In genomic region chr4:104725673-104726072, GRCm38 (mm10) we compare ENCODE assay signal across 12 mouse cellular contexts. TPM values are rescaled to one million over a fixed set of nuclear protein-coding genes. Genes with fewer than 3 reads are reported as not detected.
DNase-seq lines count a peak whose midpoint lies in the region; ATAC-seq lines count a peak whose summit lies in the region.
"Had no signal": no experiment of that assay in that cellular context is flagged by ENCODE, and none has a peak within 500 bp of the region (broad histone marks: within the 10 kb centered on the region; RNA-seq: fewer than 3 reads in every experiment).

No protein-coding gene starts in this region.

- H3K4me2 ChIP-seq in kidney, embryonic 16.5 days (replicated peaks; ENCODE audit: low read depth, low read length), result no peak overlapping the region
- H3K4me2 ChIP-seq: embryonic facial prominence, embryonic 12.5 days had no signal

- no peaks in the 10 kb centered on the region for H3K36me3 ChIP-seq in kidney, embryonic 16.5 days (ENCODE audit: insufficient read depth, low read length)
- H3K36me3 ChIP-seq: embryonic facial prominence, embryonic 12.5 days had no signal

- DNase-seq in cerebellum, adult 18-20 months, result peak; percentile 19 to 44
- peak; percentile 34 for DNase-seq in kidney, adult 18-20 months
- peak; percentile 16 for DNase-seq in lung, postnatal 10 days
- DNase-seq in lung, postnatal 25 days (ENCODE audit: low spot score), result no peak
- peak; percentile 16 for DNase-seq in lung, postnatal 36 days
- DNase-seq in MN1 (ENCODE audit: low spot score), result no peak

- ATAC-seq in cerebellum, adult (ENCODE audit: insufficient number of reproducible peaks, low FRiP score, low TSS enrichment), result no peak
- ATAC-seq in kidney, embryonic 16.5 days (ENCODE audit: low FRiP score, low TSS enrichment), result no peak

- H3K9ac ChIP-seq in kidney, embryonic 16.5 days (replicated peaks; ENCODE audit: low read length), result no peak overlapping the region
- H3K9ac ChIP-seq: embryonic facial prominence, embryonic 12.5 days had no signal

- no peaks in the 10 kb centered on the region for H3K27me3 ChIP-seq in kidney, embryonic 16.5 days (ENCODE audit: insufficient read depth, low read length)
- H3K27me3 ChIP-seq: embryonic facial prominence, embryonic 12.5 days had no signal

- H3K27ac ChIP-seq in kidney, embryonic 16.5 days (ENCODE audit: low read length), result no peak overlapping the region
- H3K27ac ChIP-seq: embryonic facial prominence, embryonic 12.5 days had no signal

- H3K4me1 ChIP-seq in kidney, embryonic 16.5 days (ENCODE audit: insufficient read depth, low read length), result no peaks in the 10 kb centered on the region

- no peak overlapping the region for H3K4me3 ChIP-seq in kidney, embryonic 16.5 days (ENCODE audit: low read length)
- H3K4me3 ChIP-seq: embryonic facial prominence, embryonic 12.5 days had no signal

- H3K9me3 ChIP-seq in kidney, embryonic 16.5 days (ENCODE audit: low read length), result no peaks in the 10 kb centered on the region
- H3K9me3 ChIP-seq: embryonic facial prominence, embryonic 12.5 days had no signal

- WGBS in kidney, embryonic 16.5 days, result 53% methylated on average over 3 of the region's 3 CpGs

RNA-seq across cellular contexts. Expression of gene C8b, which starts 40.4 kb away (rescaled TPM):
- polyA plus RNA-seq in kidney, embryonic 16.5 days (2015; fragmentation: Nextera tagmentation; extraction: Ambion mirVana), result 0.20 and 0.36 TPM in 2 replicates
- polyA plus RNA-seq: C2C12; heart, embryonic 14.5 days; stomach, embryonic 14.5 days had no signal

Comparison
In these comparisons a context has a peak if more than half of its experiments do, and no peak if none do; other contexts are left out.
1. DNase-seq: peak in cerebellum, adult 18-20 months (2 of 2), kidney, adult 18-20 months (single experiment), lung, postnatal 10 days (single experiment) and lung, postnatal 36 days (single experiment); none in lung, postnatal 25 days (single experiment) and MN1 (single experiment).